Mouse (Mus musculus) limb, embryonic 11.5 days (tissue): ENCODE data around the gene Nfyc. TPM values are rescaled to one million over a fixed set of nuclear protein-coding genes. Genes with fewer than 3 reads are reported as not detected.

Experiments
- ATAC-seq: fragments of 200-750 bp; cut with Nextera tagmentation; 2 replicates; pipeline ENCODE4 v1.8.0; 2017; ENCODE audit warnings: low read depth; ENCODE audit not compliant: insufficient number of reproducible peaks, low FRiP score, low TSS enrichment
- DNase-seq: peaks from one replicate; pipeline ENCODE4 v3.0.0-alpha.2; 2015; ENCODE audit warnings: low spot score
- H3K27ac ChIP-seq: fragments of 300-500 bp; sonication (generic); replicated peaks from 2 replicates; pipeline ENCODE4 v1.5.1; 2014; ENCODE audit warnings: low read depth, mild to moderate bottlenecking, low read length
- H3K27me3 ChIP-seq: fragments of 300-500 bp; sonication (generic); 2 replicates; pipeline ENCODE4 v1.6.1; 2014; ENCODE audit warnings: mild to moderate bottlenecking, low read length, mixed read lengths; ENCODE audit not compliant: control insufficient read depth, insufficient read depth
- H3K36me3 ChIP-seq: fragments of 300-500 bp; sonication (generic); 2 replicates; pipeline ENCODE4 v1.6.1; 2014; ENCODE audit warnings: mild to moderate bottlenecking, low read length, moderate library complexity, mixed read lengths; ENCODE audit not compliant: control insufficient read depth, insufficient read depth
- H3K4me1 ChIP-seq: fragments of 300-500 bp; sonication (generic); 2 replicates; pipeline ENCODE4 v1.6.1; 2014; ENCODE audit warnings: low read length, mixed read lengths; ENCODE audit not compliant: control insufficient read depth, insufficient read depth
- H3K4me2 ChIP-seq: fragments of 300-500 bp; sonication (generic); 2 replicates; pipeline ENCODE4 v1.6.1; 2014; ENCODE audit warnings: low read depth, mild to moderate bottlenecking, moderate library complexity; ENCODE audit not compliant: severe bottlenecking
- H3K4me3 ChIP-seq: fragments of 300-500 bp; sonication (generic); 2 replicates; pipeline ENCODE4 v1.5.1; 2014; ENCODE audit warnings: low read depth, low read length
- H3K9ac ChIP-seq: fragments of 300-500 bp; sonication (generic); 2 replicates; pipeline ENCODE4 v1.6.1; 2014; ENCODE audit warnings: mild to moderate bottlenecking, low read length
- H3K9me3 ChIP-seq: fragments of 300-500 bp; sonication (generic); 2 replicates; pipeline ENCODE4 v1.6.1; 2016; ENCODE audit warnings: low read length; ENCODE audit not compliant: control insufficient read depth
- WGBS: fragments of 180-500 bp; shearing (Covaris S2); extraction: QIAGEN DNeasy Blood & Tissue Kit; methylation state at CpG from one replicate; pipeline ENCODE4 v1.1.7; 2014; 5-methylcytosine and 5-hydroxymethylcytosine counted together
- microRNA counts: library from miRNA; unstranded; fragments of <30 nt; microRNA quantifications from one replicate; lab custom pipeline; 2016
- microRNA-seq: library from miRNA; unstranded; fragments of <30 nt; microRNA quantifications from one replicate; pipeline ENCODE4, GENCODE M21; 2016
- polyA plus RNA-seq: library from polyadenylated mRNA; unstranded; fragments of >200 nt; fragmentation: Nextera tagmentation; extraction: Ambion mirVana; gene quantifications from 2 replicates; pipeline ENCODE4 v1.2.1, GENCODE M21; 2014

Gene Nfyc
- polyA plus RNA-seq, 1 experiment from 2014 or later: 133 TPM

DNA sequence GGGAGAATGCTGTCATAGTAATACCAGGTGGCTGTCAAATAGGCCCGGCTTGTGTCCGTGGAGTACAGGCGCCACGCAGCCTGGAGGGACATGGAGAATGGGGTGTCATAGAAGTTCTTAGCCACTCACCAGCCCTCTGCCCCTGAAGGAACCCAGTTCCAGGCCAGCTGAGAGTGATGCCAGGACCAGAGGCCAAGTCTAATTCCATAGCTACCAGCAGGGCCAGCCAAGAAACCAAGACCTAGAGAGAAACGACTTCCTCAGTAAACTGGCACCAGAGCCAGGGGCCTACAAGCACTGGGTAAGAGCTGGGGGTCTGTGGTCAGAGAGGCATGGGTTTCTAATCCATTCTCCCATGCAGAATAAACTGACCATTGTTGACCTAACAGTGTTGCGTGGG lies 118.4 kb downstream of the Nfyc start:
- no peak for ATAC-seq
- WGBS: 93% methylated on average over 6 of the region's 6 CpGs
- no peak overlapping the region for H3K4me2 ChIP-seq

GRCm38 (mm10) chr4:120712236-120712635 lies 119.1 kb downstream of the Nfyc start:
- Histone ChIP-seq H3K4me3 (no peak overlapping the region), H3K9ac (no peak overlapping the region), H3K9me3 (no peaks in the 10 kb centered on the region), H3K4me1 (peaks cover 15% of the 10 kb centered on the region), H3K27me3 (0 out of 2 replicates have a peak, but pooled peaks cover 2% of the 10 kb centered on the region), H3K36me3 (no peaks in the 10 kb centered on the region), H3K4me2 (no peak overlapping the region), H3K27ac (no peak overlapping the region)
- ATAC-seq (no peak), DNase-seq (no peak)
- 67% methylated on average over 12 of the region's 12 CpGs for WGBS

More for the DNA sequence above, 118.4 kb downstream of the Nfyc start:
- H3K9ac ChIP-seq: no peak overlapping the region
- no peaks in the 10 kb centered on the region for H3K9me3 ChIP-seq
- DNase-seq: no peak
- H3K4me1 ChIP-seq: peaks cover 14% of the 10 kb centered on the region
- H3K4me3 ChIP-seq: no peak overlapping the region
- 0 out of 2 replicates have a peak, but pooled peaks cover 2% of the 10 kb centered on the region for H3K27me3 ChIP-seq
- no peak overlapping the region for H3K27ac ChIP-seq
- no peaks in the 10 kb centered on the region for H3K36me3 ChIP-seq

MicroRNAs encoded within 50 kb of the gene (microRNA counts, 519-probe panel; counts per million panel counts)
- 2,678 counts per million, percentile 26 among the panel's probes with 10 or more counts for microRNA mmu-miR-30e (lab: Ali Mortazavi, UCI)

Small RNAs within 50 kb of the gene (microRNA-seq; reads per million reads assigned to microRNA genes)
- gene Gm23936 (not detected), gene Mir30c-1 (110 reads per million, percentile 49 among the genes with 10 or more reads in this experiment), gene Mir30e (not detected), gene Mir30f (not detected)

Other genes starting within 250 kb of the Nfyc start
- not detected in 2 replicates for gene Gm8439, start 242.8 kb downstream of the Nfyc start, polyA plus RNA-seq
- 5.9 and 7.3 TPM in 2 replicates for gene Cited4, start 165.0 kb downstream of the Nfyc start, polyA plus RNA-seq
- gene Kcnq4, start 83.0 kb downstream of the Nfyc start, polyA plus RNA-seq: 5.1 and 6.1 TPM in 2 replicates
- gene Rims3, start 23.2 kb upstream of the Nfyc start, polyA plus RNA-seq: 0.34 and 0.51 TPM in 2 replicates
- gene Exo5, start 93.4 kb upstream of the Nfyc start, polyA plus RNA-seq: 34.4 and 37.5 TPM in 2 replicates
- 11.0 and 11.6 TPM in 2 replicates for gene Zfp69, start 120.1 kb upstream of the Nfyc start, polyA plus RNA-seq
- gene Smap2, start 185.7 kb upstream of the Nfyc start, polyA plus RNA-seq: 14.3 and 16.0 TPM in 2 replicates
- gene Col9a2, start 207.8 kb upstream of the Nfyc start, polyA plus RNA-seq: 16.7 and 20.0 TPM in 2 replicates